In the genomic region with DNA sequence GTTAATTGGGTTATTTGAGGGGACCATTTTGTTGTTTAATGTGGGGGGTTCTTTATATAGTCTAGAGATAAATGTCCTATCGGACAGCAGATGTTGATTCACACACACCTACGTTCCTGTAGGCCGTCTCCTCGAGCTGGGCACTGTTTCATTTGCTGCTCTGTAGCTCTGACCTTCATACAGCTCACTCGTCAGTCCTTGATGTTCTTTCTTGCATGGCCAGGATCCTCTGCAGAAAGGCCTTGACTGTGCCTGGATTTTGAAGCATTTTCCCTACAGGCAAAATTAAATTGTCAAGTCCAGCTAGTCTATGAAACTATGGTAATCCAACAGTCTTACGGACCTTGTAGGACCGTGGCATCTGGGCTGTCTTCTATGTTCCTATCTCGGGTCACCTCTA, we compare ENCODE assay signal across 13 mouse cellular contexts.
"Had no signal": no experiment of that assay in that cellular context is flagged by ENCODE, and none has a peak within 500 bp of the region (broad histone marks: within the 10 kb centered on the region; RNA-seq: fewer than 3 reads in every experiment).

No protein-coding gene starts in this region.

- DNase-seq: lung, adult 18-20 months; lung, embryonic 14.5 days; lung, postnatal 10 days; lung, postnatal 4 days; midbrain, embryonic 14.5 days; retina, postnatal 1 day; right cerebral cortex, adult 18-20 months; right cerebral cortex, postnatal 25 days; right cerebral cortex, postnatal 4 days; spleen, adult 18-20 months; thymus, adult 18-20 months; thymus, postnatal 14 days; thymus, postnatal 36 days had no signal
